Mouse (Mus musculus): ENCODE results near the gene Esrrg.

Esrrg gene

GRCm38 (mm10) chr1:187983177-187983576 is 374.6 kb downstream of the Esrrg start:
- no peak for DNase-seq (ENCODE audit: low read depth, low spot score)

- DNase-seq (ENCODE audit: low read depth, low spot score), result no peak
Measured at GRCm38 (mm10) chr1:187990161-187990560, 381.6 kb downstream of the Esrrg start.

DNA sequence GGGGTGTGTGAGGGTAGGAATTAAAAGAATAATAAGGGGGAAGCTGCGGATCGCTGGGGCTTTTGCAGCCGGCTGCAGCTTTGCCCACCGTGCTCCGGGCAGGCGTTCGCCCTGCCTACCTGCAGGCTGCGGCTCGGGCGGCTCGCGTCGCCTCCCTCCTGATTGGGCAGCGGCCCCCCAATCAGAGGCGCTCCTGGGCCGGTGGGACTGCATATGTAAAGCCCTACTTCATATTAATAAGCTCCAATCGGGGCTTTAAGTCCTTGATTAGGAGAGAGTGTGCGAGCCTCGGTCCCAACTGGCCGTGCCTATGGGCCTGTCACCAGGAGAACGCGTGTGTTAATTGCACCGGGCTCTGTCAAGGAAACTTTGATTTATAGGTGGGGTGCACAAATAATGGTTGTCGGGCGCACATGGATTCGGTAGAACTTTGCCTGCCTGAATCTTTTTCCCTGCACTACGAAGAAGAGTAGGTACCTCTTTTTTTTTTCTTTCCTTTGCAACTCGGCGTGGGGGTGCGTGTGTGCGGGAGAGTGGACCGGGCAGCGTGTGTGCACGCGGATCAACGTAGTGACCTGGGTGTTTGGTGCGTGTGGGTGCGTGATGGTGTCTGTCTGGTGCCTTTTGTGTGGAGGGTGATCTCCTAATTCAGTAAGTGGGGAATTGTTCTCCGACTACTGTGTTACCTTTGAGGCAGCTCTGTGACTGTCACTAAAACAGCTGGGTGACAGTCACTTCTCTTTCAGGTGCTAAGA is 389.2 kb downstream of the Esrrg start:
- DNase-seq (ENCODE audit: low read depth, low spot score), result no peak

GRCm38 (mm10) chr1:187999121-187999520 is 390.5 kb downstream of the Esrrg start:
- DNase-seq (ENCODE audit: low read depth, low spot score), result no peak

DNA sequence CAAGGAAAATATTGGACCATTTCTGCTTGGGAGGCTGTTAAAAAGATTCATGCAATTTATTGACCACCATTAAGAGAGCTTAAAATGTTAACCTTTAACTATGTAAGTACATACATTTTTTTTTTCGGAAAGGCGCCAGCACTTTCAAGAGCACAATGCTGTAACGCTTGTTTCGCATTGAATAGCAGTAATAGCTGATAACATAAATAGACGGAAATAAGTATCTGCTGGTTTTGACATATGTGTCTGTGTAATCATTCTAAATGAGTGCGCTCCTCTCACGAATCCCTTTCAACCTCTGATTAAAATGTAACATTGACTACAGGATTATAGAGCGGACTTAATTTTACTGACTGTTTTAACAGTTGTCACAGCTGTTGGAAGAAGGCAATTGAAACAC is 391.6 kb downstream of the Esrrg start:
- no peak for DNase-seq (ENCODE audit: low read depth, low spot score)

DNA sequence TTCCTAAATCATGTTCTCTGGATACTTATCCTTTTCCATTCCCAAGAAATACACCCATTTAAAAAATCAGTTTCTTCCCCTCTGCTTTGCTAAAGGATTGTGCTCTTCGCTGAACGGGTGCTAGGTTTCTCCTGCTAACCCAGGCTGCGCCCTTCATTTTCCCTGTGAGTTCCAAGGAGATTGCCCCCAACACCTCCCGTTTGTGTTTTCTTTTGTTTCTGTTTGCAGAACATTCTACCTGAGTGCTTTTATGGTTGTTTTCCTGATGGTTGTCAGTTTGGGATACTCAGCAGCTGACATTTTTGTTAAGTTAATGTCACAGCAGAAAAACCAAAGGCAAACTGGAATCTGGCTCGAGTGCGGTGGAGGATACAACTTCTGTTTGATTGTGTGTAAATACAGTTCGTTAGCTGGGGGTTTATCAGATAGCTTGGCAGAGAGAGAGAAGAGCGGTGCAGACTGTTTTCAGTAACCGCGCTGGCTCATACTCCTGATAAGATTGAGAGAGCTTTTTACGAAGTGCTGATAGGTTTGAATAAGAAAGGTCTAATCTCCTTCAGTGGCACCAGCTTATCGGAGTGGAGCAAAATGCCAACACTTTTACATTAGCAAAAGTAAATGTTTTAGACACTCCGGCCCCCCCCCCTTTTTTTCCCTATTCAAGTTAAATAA is 398.4 kb downstream of the Esrrg start:
- no peak for DNase-seq (ENCODE audit: low read depth, low spot score)

DNA sequence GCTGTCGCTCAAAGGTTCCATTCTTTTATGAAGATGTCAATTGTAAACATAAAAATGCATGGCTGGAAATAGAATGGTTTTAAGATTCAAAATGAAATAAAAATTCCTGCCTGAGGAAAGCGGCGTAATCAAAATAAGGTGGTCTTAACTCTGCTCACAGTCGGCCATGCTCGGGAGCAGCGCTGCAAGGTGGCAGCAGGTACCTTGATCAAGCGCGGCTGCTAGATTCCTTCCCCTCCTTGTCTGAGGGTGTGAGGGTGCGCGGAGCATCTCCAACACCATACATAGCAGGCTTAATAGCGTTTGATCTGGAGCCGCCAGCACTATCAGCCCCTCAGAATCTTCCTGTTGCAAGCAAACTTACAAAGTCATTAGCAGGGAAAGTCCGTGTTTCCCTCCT is 399.9 kb downstream of the Esrrg start:
- DNase-seq (ENCODE audit: low read depth, low spot score), result no peak

DNA sequence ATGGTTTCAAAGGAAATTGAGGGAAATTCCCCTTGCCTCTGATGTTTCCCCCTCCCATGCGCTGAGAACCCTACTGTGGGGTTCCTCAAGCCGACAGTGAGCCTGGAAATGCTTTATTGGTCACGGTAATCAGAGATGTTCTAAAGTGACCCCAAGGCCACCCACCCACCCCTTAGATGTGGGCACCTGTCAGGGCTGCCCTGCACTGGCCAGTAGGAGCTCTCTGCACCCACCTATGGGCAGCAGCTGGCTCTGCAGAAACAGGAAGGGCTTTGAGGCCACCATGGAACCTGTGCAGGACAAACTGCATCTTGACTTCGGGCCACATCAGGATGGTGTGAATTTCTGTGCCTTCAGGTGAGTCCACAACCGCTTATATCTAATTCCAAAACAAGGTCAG is 401.3 kb downstream of the Esrrg start:
- no peak for DNase-seq (ENCODE audit: low read depth, low spot score)

DNA sequence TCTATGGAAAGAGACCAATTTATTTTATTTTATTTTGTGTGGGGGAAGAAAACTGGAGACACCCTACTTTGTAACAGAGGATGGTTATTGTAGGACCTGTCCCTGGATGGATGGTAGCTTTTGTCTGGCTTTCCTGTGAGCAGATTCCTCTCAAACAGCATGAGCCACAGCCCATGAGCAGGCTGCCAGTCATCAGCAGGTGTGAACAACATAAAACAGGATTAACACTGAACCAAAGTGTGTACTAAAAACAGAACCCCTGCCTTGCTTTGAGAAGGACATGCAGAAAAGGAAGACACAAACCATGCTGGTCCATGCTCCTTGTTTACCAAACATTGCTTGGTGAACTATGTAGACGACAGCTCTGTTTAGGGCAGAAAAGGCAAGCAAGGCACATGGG is 402.3 kb downstream of the Esrrg start:
- DNase-seq (ENCODE audit: low read depth, low spot score), result no peak

DNA sequence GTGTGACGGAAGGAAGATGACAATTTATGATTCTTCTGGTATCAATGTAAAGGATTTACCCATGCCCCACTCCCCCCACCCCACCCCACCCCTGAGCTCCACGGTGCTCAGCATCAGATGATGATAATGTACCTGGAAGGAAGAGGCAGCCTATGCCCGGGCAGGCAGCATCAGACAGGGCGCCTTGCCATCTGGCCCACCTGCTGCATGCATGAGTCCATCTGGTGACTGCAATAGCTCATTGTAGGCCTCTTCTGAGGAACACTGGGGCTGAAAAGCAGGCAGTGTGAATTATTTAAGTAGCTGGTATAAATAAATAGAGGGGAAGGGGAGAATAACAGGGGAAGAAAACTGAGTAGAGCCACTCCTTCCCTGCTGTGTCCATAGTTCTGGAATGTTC is 405.8 kb downstream of the Esrrg start:
- no peak for DNase-seq (ENCODE audit: low read depth, low spot score)

DNA sequence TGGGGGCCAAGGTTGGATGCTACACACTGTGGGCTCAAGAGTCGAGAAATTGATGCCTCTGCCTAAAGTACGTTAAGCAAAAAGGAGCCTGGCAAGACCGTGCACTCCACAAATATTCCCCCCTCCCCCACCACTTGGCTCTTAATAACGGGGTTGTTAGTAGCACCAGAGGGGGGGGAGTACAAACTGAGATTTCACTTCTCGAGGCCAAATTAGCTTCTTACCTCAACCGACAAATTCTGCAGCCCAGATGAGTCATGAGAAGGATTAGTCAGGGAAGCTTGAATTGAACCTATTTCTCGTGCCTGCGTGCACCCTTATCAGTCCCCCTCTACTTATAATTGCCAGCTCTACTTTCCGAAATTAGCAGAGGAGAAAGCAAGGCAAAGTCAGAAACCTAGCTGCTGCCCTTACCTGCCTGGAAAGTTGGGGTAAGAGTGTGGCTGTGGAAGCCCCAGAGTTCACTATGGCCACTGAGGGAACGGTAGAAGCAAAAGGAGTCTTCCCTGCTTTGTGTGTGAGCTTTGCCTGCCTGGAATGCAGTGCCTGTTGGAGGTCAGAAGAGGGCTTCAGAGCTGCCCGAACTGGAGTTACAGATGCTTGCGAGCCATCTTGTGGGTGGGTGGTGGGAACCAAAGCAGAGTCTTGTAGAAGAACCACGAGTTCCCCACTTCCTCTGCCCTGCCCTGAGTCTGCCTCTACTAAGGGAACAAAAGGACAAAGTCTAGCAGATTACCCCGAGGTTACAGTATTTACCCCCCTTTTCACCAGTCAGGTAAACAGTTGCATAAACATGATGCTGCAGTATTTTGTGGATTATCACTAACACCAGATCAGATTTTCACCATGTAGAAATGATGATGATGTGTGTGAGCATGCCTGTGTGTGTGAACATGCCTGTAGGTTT is 409.6 kb downstream of the Esrrg start:
- no peak for DNase-seq (ENCODE audit: low read depth, low spot score)

GRCm38 (mm10) chr1:188029205-188029604 is 420.6 kb downstream of the Esrrg start:
- DNase-seq (ENCODE audit: low read depth, low spot score), result no peak

DNA sequence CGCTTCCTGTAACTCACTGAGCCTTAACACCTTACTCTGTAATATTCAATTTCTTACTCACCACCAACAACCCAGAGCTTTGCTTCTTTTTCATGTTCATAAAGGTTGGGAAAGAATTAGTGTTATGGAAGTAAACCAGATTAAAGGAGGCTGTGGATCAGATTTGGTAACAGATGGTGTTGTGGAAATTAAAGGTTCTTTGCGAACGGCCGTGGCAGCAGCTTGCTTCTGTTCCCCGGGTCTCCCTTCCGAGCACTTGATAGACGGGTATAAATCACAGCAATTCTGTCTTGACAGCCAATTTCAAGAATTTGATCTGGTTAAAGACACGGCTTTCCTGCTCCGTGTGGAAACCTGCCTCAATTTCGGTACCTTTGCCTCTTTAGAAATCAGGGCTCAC is 421.5 kb downstream of the Esrrg start:
- DNase-seq (ENCODE audit: low read depth, low spot score), result no peak

- DNase-seq (ENCODE audit: low read depth, low spot score), result no peak
Measured at GRCm38 (mm10) chr1:188031276-188031675, 422.7 kb downstream of the Esrrg start.

DNA sequence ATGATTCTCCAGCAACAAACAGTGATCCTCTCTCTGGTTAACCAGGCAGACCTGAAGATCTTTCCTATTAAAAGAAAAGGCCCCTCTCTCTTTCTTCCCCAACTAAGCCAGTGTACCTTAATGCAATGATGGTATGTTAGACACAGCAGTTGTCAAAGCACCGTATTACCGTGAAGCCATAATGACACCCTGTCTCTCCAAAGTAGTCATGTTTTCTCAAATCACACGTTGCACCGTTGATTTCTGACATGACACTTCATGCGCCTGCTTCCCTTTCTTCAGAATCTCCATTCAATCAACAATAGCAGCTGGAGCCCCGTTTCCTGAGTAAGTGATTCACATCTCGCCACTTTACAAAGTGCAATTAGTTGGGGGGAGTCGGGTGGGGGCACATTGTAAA is 427.4 kb downstream of the Esrrg start:
- DNase-seq (ENCODE audit: low read depth, low spot score), result no peak

GRCm38 (mm10) chr1:188046691-188047121 is 438.1 kb downstream of the Esrrg start:
- no peak for DNase-seq (ENCODE audit: low read depth, low spot score)

GRCm38 (mm10) chr1:188047148-188047547 is 438.6 kb downstream of the Esrrg start:
- no peak for DNase-seq (ENCODE audit: low read depth, low spot score)

- DNase-seq (ENCODE audit: low read depth, low spot score), result no peak
Measured at GRCm38 (mm10) chr1:188055888-188056287, 447.3 kb downstream of the Esrrg start.

DNA sequence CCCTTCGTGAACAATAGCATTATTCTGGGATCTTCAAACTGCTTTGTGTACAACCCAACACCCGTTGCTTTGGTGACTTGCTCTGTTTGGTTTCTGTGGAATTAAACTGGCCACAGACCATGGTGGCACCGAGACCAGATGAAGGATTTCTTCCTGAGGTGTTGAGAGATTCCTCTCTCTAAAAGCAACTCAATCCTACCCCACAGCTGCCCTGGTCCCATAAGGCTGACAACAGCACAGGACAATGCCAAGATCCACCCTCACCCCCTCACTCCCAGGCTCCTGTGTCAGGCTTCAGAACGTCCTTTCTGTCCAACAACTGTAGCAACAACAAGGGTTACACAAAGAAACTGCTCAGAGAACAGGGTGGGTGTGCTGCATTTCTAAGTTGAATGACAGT is 449.3 kb downstream of the Esrrg start:
- no peak for DNase-seq (ENCODE audit: low read depth, low spot score)

DNA sequence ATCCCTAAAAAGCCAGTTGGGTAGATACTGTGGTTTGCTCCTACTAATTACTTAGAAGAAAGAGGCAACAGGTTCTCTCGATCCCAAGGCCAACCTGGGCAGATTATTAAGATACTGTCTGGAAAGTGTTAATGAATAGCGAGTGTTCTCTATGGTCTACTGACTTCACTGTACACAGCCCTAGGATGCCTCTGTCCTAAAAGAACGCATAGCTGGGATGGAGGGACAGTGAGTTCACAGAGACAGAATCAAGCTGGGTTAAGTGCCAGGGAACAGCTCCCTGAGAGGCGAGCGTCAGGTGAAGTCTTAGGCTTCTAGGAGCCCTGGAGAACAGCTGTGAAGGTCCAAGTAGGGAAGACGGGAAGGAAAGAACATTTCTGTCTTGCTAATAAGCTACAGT is 450.4 kb downstream of the Esrrg start:
- no peak for DNase-seq (ENCODE audit: low read depth, low spot score)

DNA sequence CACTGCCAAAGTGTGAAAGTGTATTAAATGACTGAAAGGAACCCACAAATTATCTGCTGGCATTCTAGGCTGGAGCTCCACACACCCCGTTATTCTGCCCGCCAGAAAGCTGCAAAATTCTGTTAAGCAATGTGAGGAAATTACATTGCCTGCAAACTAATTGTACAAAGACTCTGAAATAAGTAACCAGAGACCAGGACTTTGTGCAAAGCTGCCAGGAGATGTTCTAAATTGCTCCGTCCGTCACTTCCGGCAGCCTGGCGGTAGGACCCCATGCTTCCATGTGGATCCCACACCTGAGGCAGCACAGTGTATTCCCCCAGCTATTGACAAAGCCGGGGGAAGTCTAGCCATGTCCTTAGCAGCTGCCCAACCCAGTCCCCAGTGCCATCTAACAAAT is 451.9 kb downstream of the Esrrg start:
- no peak for DNase-seq (ENCODE audit: low read depth, low spot score)

- DNase-seq (ENCODE audit: low read depth, low spot score), result no peak
Measured at GRCm38 (mm10) chr1:188068833-188069232, 460.2 kb downstream of the Esrrg start.

All from CD4-positive, CD25-positive, alpha-beta regulatory T cell, adult 2 months (primary cell).